Mouse (Mus musculus) midbrain, postnatal 0 days (tissue): Measurements from ENCODE around the gene Gpm6a. TPM values are rescaled to one million over a fixed set of nuclear protein-coding genes. Genes with fewer than 3 reads are reported as not detected.

Experiments used
- ATAC-seq: fragments of 200-750 bp; cut with Nextera tagmentation; 2 replicates; pipeline ENCODE4 v1.8.0; 2017; ENCODE audit warnings: moderate number of reproducible peaks, mild to moderate bottlenecking, moderate TSS enrichment, moderate library complexity; ENCODE audit not compliant: low FRiP score
- DNase-seq: peaks from one replicate; pipeline ENCODE4 v3.0.0-alpha.2; 2015; ENCODE audit warnings: low spot score
- H3K27ac ChIP-seq: fragments of 300-500 bp; sonication (generic); 2 replicates; pipeline ENCODE4 v1.5.1; 2014; ENCODE audit warnings: low read depth, mild to moderate bottlenecking, low read length, mixed read lengths
- H3K27me3 ChIP-seq: fragments of 300-500 bp; sonication (generic); 2 replicates; pipeline ENCODE4 v1.6.1; 2014; ENCODE audit warnings: low read length, control low read depth, mixed read lengths; ENCODE audit not compliant: insufficient read depth
- H3K36me3 ChIP-seq: fragments of 300-500 bp; sonication (generic); 2 replicates; pipeline ENCODE4 v1.6.1; 2014; ENCODE audit warnings: low read length, control low read depth, mixed read lengths; ENCODE audit not compliant: insufficient read depth
- H3K4me1 ChIP-seq: fragments of 300-500 bp; sonication (generic); 2 replicates; pipeline ENCODE4 v1.6.1; 2014; ENCODE audit warnings: mild to moderate bottlenecking, control low read depth, antibody characterized with exemption, low read length, mixed read lengths; ENCODE audit not compliant: insufficient read depth
- H3K4me2 ChIP-seq: fragments of 300-500 bp; sonication (generic); 2 replicates; pipeline ENCODE4 v1.6.1; 2014; ENCODE audit warnings: low read depth, mild to moderate bottlenecking, low read length, mixed read lengths; ENCODE audit not compliant: poor library complexity, severe bottlenecking
- H3K4me3 ChIP-seq: fragments of 300-500 bp; sonication (generic); 2 replicates; pipeline ENCODE4 v1.5.1; 2014; ENCODE audit warnings: low read depth, mild to moderate bottlenecking, low read length, moderate library complexity
- H3K9ac ChIP-seq: fragments of 300-500 bp; sonication (generic); replicated peaks from 2 replicates; pipeline ENCODE4 v1.6.1; 2014; ENCODE audit warnings: mild to moderate bottlenecking, low read length, moderate library complexity, mixed read lengths; ENCODE audit not compliant: poor library complexity, severe bottlenecking
- H3K9me3 ChIP-seq: fragments of 300-500 bp; sonication (generic); 2 replicates; pipeline ENCODE4 v1.6.1; 2016; ENCODE audit warnings: low read length, control low read depth
- CTCF ChIP-seq: IDR thresholded peaks from 2 replicates; pipeline ENCODE4 v1.5.1; 2016; ENCODE audit warnings: antibody characterized with exemption, mild to moderate bottlenecking
- WGBS: fragments of 180-500 bp; shearing (Covaris S2); extraction: QIAGEN DNeasy Blood & Tissue Kit; methylation state at CpG from one replicate; pipeline ENCODE4 v1.1.7; 2014; 5-methylcytosine and 5-hydroxymethylcytosine counted together
- polyA plus RNA-seq: library from polyadenylated mRNA; unstranded; fragments of >200 nt; fragmentation: Nextera tagmentation; extraction: Ambion mirVana; gene quantifications from 2 replicates; pipeline ENCODE4 v1.2.1, GENCODE M21; 2015
- total RNA-seq: library from RNA; depleted of rRNA; stranded (reverse); fragments of >200 nt; gene quantifications from 2 replicates; pipeline ENCODE4 v1.2.3, GENCODE M21; 2014; rRNA removed

Gpm6a gene
- total RNA-seq: 913 and 1,167 TPM in 2 replicates
- 620 and 624 TPM in 2 replicates for polyA plus RNA-seq

DNA sequence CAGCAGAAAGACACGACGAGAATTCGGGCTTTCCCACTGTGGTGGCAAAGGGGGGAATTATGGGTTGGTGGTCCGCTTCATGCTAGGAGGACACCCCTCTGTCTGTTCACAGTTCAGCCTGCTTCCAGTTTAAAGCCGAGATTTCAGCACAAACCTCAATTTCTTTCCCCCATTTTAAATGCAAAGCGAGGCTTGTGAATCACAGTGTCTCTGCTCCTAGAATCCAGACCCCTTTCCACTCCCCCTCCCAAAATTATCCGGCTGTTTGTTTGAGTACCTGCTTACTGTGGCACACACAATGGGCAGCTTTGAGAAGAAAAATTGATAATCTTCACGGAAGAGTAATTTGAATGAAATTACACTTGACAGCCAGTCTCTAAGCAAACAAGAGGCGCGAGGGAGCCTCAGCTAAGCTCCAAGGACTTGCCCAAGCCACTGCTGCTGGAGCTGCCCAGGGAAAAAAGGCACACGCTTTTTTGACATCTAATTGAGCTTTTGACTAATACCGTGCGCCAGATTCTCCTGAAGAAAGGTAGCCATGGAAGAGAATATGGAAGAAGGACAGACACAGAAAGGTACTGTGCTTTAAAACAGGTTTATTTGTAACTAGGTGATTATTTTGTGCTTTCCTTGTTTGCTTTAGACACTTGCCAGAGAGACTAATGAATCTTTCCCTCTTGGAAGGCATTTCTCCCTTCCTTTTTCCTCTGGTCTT is at the start of gene Gpm6a:
Gpm6a (plus strand) TSS at position 103 of the 715 bp plus-strand sequence.
- H3K9me3 ChIP-seq: no peaks in the 10 kb centered on the region
- TF ChIP-seq CTCF: no peak
- peak within 1 kb of the TSS; percentile 89 for H3K9ac ChIP-seq
- no peaks in the 10 kb centered on the region; the same call in 1 of the 2 replicates for H3K4me1 ChIP-seq
- H3K27ac ChIP-seq: peak within 1 kb of the TSS; percentile 98
- H3K36me3 ChIP-seq: no peaks in the 10 kb centered on the region
- H3K4me2 ChIP-seq: peak within 1 kb of the TSS; percentile 60
- H3K27me3 ChIP-seq: no peaks in the 10 kb centered on the region
- 5% methylated on average over 13 of the region's 13 CpGs for WGBS
- peak; percentile 96 for DNase-seq
- ATAC-seq: peak; percentile 92
- H3K4me3 ChIP-seq: peak within 1 kb of the TSS; percentile 74

DNA sequence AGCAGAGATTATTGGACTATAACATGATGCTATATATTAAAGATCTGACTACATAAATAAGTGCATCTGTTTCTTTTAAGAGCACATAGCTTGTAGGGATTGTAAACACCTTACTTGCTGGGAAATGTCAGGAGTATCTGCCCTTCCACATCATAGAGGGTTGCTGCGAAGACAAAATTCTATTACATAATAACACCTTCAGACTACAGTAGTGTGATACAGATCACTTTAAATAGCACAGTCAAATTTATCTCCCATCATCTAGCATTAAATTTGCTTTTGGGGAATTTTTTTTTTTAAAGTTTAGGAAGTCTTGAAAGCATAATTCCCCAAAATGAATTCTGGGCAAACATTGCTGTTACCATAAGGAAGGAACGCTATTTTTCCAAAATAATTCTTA is 41.8 kb upstream of the Gpm6a start:
- 87% methylated on average over 2 of the region's 2 CpGs for WGBS
- ATAC-seq: no peak
- Histone ChIP-seq H3K4me2 (no peak overlapping the region), H3K27me3 (no peaks in the 10 kb centered on the region), H3K4me1 (no peaks in the 10 kb centered on the region), H3K9me3 (no peaks in the 10 kb centered on the region), H3K27ac (no peak overlapping the region), H3K4me3 (no peak overlapping the region), H3K9ac (no peak overlapping the region), H3K36me3 (no peaks in the 10 kb centered on the region)
- no peak for DNase-seq
- no peak for TF ChIP-seq CTCF

DNA sequence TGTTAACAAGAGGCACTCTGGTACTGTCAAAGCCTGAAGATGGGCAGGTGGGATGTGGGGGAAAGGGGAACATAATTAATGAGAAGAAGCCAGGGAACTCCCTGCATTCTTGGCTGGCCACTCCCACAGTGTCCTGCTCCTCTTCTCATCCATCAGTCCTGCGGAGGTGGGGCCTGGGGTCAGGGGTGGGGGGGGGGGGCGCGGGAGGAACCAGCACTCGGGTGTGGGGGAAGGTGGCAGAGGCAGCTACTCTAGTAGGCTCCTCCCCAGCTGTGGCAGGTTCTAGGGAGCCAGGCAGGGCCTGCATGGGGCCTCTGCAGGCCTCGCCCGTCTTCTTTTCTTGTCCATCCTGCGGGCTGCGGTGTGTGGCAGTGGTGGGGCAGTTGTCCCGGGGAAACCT is 36.9 kb upstream of the Gpm6a start:
- WGBS: 88% methylated on average over 3 of the region's 9 CpGs
- no peak overlapping the region for H3K9ac ChIP-seq
- ATAC-seq (no peak), DNase-seq (no peak)
- H3K4me1 ChIP-seq: no peaks in the 10 kb centered on the region
- H3K9me3 ChIP-seq: no peaks in the 10 kb centered on the region
- TF ChIP-seq CTCF: no peak
- H3K27me3 ChIP-seq: no peaks in the 10 kb centered on the region
- no peak overlapping the region for H3K4me3 ChIP-seq
- no peak overlapping the region for H3K4me2 ChIP-seq
- H3K27ac ChIP-seq: no peak overlapping the region
- no peaks in the 10 kb centered on the region for H3K36me3 ChIP-seq

DNA sequence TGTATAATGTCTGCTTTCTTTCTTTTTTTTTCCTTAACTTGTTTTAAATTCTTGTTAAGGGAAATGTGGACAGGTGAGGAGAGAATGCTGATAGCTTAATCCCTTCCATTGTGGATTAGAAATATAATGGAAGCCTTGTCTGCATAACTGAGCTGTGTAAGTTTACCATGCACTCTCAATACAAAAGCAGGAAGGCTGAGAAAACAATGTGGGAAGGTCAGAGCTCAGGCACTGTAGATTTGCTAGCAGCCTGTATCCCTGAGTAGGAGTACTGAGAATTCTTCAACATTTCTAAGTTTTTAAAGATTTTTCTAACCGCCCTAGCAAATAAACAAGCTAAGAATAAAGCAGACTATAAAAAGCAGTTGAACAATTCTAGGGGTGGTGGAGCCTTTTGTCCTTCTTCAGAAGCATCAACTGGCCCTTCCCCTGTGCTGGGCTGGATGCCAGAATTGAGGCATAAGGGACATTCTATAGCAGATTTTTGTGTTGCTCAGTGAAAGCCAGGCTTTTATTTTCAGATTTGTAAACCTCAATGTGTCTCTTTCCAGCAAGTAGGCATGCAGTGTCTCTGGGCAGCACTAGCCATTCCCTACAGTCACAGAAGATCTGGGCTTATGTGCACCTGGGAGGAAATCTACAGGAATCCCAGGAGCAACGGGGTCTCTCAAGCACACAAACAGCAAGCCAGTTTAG is 32.3 kb upstream of the Gpm6a start:
- no peak for TF ChIP-seq CTCF
- Histone ChIP-seq H3K27me3 (no peaks in the 10 kb centered on the region), H3K27ac (no peak overlapping the region), H3K4me3 (no peak overlapping the region), H3K4me1 (no peaks in the 10 kb centered on the region), H3K9me3 (no peaks in the 10 kb centered on the region), H3K4me2 (no peak overlapping the region), H3K36me3 (no peaks in the 10 kb centered on the region), H3K9ac (no peak overlapping the region)
- WGBS: 20% methylated on average over 2 of the region's 2 CpGs
- no peak for ATAC-seq
- peak; percentile 49 for DNase-seq

DNA sequence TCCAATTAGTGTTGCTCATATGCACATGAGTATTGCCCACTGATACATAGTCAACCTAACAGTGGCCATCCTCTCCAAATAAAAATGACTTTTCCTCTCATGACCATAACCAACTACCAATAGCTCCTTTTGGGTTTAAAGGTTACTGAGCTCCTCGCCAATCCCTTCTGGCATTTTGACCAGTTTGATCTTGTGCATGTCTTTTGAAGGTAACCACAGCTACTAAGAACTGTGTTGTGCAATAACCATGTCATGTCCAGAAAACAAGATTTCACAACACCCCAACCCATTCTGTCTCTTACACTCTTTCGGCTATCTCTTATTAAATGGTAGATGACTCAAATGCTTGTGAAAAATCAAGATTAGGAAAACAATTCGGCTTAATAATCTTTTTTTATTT is 29.7 kb upstream of the Gpm6a start:
- no peak for TF ChIP-seq CTCF
- no peaks in the 10 kb centered on the region for H3K27me3 ChIP-seq
- DNase-seq (no peak), ATAC-seq (no peak)
- H3K4me1 ChIP-seq: no peaks in the 10 kb centered on the region
- H3K9me3 ChIP-seq: no peaks in the 10 kb centered on the region
- H3K4me2 ChIP-seq: no peak overlapping the region
- no peak overlapping the region for H3K27ac ChIP-seq
- H3K4me3 ChIP-seq: no peak overlapping the region
- 86% methylated on average over 3 of the region's 3 CpGs for WGBS
- no peaks in the 10 kb centered on the region for H3K36me3 ChIP-seq
- H3K9ac ChIP-seq: no peak overlapping the region

DNA sequence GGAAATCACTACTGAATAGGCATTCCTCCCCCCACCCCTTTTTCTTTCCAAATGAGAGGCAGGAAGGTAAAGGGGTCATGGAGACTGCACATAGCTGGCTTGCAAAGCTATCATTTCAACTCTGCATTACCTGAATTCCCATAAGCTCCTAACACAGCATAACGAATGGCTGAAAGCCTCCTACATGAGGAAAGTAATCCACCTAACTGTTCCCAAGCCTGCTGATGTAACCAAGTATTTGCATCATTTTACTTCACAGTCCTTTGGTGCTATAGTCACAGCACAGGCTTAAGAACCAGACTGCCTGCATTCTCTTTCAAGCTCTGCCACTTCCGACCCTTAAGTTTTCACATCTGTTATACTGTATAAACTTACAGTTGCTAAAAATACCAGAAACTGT is 22.3 kb upstream of the Gpm6a start:
- DNase-seq (no peak), ATAC-seq (no peak)
- H3K36me3 ChIP-seq: no peaks in the 10 kb centered on the region
- no peak overlapping the region for H3K4me3 ChIP-seq
- no peaks in the 10 kb centered on the region for H3K9me3 ChIP-seq
- H3K4me1 ChIP-seq: no peaks in the 10 kb centered on the region
- no peak overlapping the region for H3K27ac ChIP-seq
- no peak overlapping the region for H3K9ac ChIP-seq
- WGBS: 63% methylated on average over 2 of the region's 2 CpGs
- TF ChIP-seq CTCF: no peak
- no peak overlapping the region for H3K4me2 ChIP-seq
- H3K27me3 ChIP-seq: no peaks in the 10 kb centered on the region
